Mouse (Mus musculus): Measurements from ENCODE around the gene Ush2a. TPM values are rescaled to one million over a fixed set of nuclear protein-coding genes. Genes with fewer than 3 reads are reported as not detected.
A peak's percentile ranks its signal among the peaks of the same experiment; 100 is the strongest.

Gene Ush2a
- total and polyA plus RNA-seq, 3 experiments = 0.11 TPM; not detected in 2

DNA sequence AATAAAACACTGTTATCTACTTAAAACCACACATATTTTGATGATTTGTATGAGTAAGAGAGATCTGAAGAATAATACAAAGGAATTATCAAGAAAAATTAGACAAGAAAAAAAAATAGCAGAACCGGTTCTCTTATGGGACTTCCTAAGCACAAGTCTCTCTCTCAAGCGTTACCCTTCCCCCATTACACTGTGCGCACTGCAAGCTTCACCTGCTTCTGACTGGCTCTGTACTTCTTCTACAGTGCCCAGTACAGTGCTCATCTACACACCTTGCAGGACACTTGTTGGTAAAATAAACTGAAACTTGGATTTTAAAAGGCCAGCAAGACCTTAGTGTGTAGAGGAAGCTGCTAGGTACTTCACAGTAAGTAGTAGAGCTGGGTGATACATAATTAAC lies 736.1 kb downstream of the Ush2a start:
- Histone ChIP-seq H3K27me3 (ENCODE audit: insufficient read depth, low read length) (no peaks in the 10 kb centered on the region), H3K4me1 (ENCODE audit: insufficient read depth, low read depth, low read length) (no peaks in the 10 kb centered on the region; the same call in 1 of the 2 replicates), H3K9me3 (replicated peaks) (no peaks in the 10 kb centered on the region), H3K36me3 (replicated peaks) (peaks cover 93% of the 10 kb centered on the region), H3K4me3 (ENCODE audit: low read depth, low read length) (no peak overlapping the region)
- DNase-seq (ENCODE audit: low spot score) (no peak), ATAC-seq (ENCODE audit: extremely low read depth, insufficient number of reproducible peaks, low FRiP score, poor library complexity, severe bottlenecking) (no peak)
- TF ChIP-seq CTCF (IDR thresholded peaks at IDR 0.05; ENCODE audit: low read depth, low read length) = no peak
- no peak for TF ChIP-seq TAL1 (conservative IDR thresholded peaks at IDR 0.05; ENCODE audit: low read depth, low read length)
- TF ChIP-seq GATA1 (IDR thresholded peaks at IDR 0.05; ENCODE audit: borderline replicate concordance, low read length) = no peak
- no peak for TF ChIP-seq GATA2 (IDR thresholded peaks at IDR 0.05; ENCODE audit: borderline replicate concordance, low read depth, low read length)
- TF ChIP-seq POLR2AphosphoS5 (IDR thresholded peaks at IDR 0.05; ENCODE audit: insufficient replicate concordance, low read depth, low read length) = no peak

DNA sequence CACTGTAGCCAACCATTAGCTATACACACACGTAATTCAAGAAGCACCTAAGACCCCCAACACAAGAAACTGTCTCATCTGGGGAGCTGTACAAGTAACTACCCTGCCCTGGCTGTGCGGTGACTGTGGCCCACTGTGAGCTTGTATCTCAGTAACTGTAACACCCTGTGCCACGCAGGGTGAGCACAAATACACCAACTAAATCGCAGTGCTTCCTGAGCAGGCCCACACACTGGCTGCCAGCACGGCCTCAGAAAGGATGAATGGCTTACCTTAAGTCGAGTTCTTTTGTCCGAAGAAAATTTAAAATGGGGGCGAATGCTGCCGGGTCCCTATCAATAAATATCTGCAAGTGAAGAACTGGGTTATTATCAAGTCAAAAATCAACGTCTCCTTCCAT lies 738.2 kb downstream of the Ush2a start:
- TF ChIP-seq TAL1 (conservative IDR thresholded peaks at IDR 0.05; ENCODE audit: low read depth, low read length) (no peak), GATA2 (IDR thresholded peaks at IDR 0.05; ENCODE audit: borderline replicate concordance, low read depth, low read length) (no peak), GATA1 (IDR thresholded peaks at IDR 0.05; ENCODE audit: borderline replicate concordance, low read length) (no peak), POLR2AphosphoS5 (IDR thresholded peaks at IDR 0.05; ENCODE audit: insufficient replicate concordance, low read depth, low read length) (no peak), CTCF (IDR thresholded peaks at IDR 0.05; ENCODE audit: low read depth, low read length) (no peak)
- ATAC-seq (ENCODE audit: extremely low read depth, insufficient number of reproducible peaks, low FRiP score, poor library complexity, severe bottlenecking) (no peak), DNase-seq (ENCODE audit: low spot score) (no peak)
- Histone ChIP-seq H3K36me3 (replicated peaks) (peaks cover 86% of the 10 kb centered on the region), H3K4me1 (ENCODE audit: insufficient read depth, low read depth, low read length) (peaks cover 8% of the 10 kb centered on the region), H3K4me3 (ENCODE audit: low read depth, low read length) (no peak overlapping the region), H3K27me3 (ENCODE audit: insufficient read depth, low read length) (no peaks in the 10 kb centered on the region), H3K9me3 (replicated peaks) (no peaks in the 10 kb centered on the region)

DNA sequence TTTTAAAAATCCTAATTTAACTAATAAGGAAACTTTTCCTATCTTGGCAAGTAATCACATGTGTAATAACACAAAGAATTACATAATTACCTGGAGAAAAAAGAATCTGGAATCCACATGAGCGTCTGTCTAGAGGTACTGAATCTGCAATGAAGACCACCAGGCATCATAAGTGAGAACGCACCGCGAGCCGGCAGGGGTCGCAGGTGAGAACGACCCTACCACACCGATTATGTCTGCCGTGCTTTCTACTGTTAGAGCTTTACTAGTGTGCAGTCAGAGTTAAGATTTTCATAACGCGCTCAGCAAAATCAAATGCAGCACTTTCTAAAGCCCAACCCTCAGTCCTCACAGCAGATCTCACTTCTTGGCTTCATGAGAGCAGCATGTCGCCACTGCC lies 740.0 kb downstream of the Ush2a start:
- Histone ChIP-seq H3K27me3 (ENCODE audit: insufficient read depth, low read length) (no peaks in the 10 kb centered on the region), H3K36me3 (replicated peaks) (peaks cover 80% of the 10 kb centered on the region), H3K4me3 (ENCODE audit: low read depth, low read length) (no peak overlapping the region), H3K4me1 (ENCODE audit: insufficient read depth, low read depth, low read length) (peaks cover 21% of the 10 kb centered on the region), H3K9me3 (replicated peaks) (no peaks in the 10 kb centered on the region)
- DNase-seq (ENCODE audit: low spot score) (no peak), ATAC-seq (ENCODE audit: extremely low read depth, insufficient number of reproducible peaks, low FRiP score, poor library complexity, severe bottlenecking) (no peak)
- TF ChIP-seq GATA1 (IDR thresholded peaks at IDR 0.05; ENCODE audit: borderline replicate concordance, low read length) (no peak), CTCF (IDR thresholded peaks at IDR 0.05; ENCODE audit: low read depth, low read length) (no peak), GATA2 (IDR thresholded peaks at IDR 0.05; ENCODE audit: borderline replicate concordance, low read depth, low read length) (no peak), POLR2AphosphoS5 (IDR thresholded peaks at IDR 0.05; ENCODE audit: insufficient replicate concordance, low read depth, low read length) (no peak), TAL1 (conservative IDR thresholded peaks at IDR 0.05; ENCODE audit: low read depth, low read length) (no peak)

DNA sequence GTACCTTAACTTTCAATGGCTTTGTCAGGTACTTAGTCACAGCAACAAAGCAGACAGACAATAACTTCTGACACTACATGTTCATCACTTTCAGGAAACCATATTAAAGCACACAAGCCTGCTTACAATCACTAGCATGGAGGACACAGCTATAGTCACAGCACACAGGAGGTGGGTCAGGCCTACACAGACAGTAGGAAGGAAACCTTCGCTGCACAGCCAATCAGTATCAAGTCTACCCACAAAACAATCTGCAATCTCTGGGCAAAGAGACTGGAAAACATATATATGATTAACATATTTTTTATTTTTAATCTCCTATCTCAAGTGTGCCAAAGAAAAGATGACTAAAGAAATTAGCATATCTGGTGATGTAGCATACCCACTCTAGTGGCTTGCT lies 743.0 kb downstream of the Ush2a start:
- Histone ChIP-seq H3K4me3 (ENCODE audit: low read depth, low read length) (no peak overlapping the region), H3K4me1 (ENCODE audit: insufficient read depth, low read depth, low read length) (peaks cover 29% of the 10 kb centered on the region), H3K27me3 (ENCODE audit: insufficient read depth, low read length) (no peaks in the 10 kb centered on the region), H3K9me3 (replicated peaks) (no peaks in the 10 kb centered on the region), H3K36me3 (replicated peaks) (peaks cover 52% of the 10 kb centered on the region)
- DNase-seq (ENCODE audit: low spot score) (no peak), ATAC-seq (ENCODE audit: extremely low read depth, insufficient number of reproducible peaks, low FRiP score, poor library complexity, severe bottlenecking) (no peak)
- TF ChIP-seq TAL1 (conservative IDR thresholded peaks at IDR 0.05; ENCODE audit: low read depth, low read length) = no peak
- TF ChIP-seq GATA2 (IDR thresholded peaks at IDR 0.05; ENCODE audit: borderline replicate concordance, low read depth, low read length) = no peak
- TF ChIP-seq CTCF (IDR thresholded peaks at IDR 0.05; ENCODE audit: low read depth, low read length) = no peak

DNA sequence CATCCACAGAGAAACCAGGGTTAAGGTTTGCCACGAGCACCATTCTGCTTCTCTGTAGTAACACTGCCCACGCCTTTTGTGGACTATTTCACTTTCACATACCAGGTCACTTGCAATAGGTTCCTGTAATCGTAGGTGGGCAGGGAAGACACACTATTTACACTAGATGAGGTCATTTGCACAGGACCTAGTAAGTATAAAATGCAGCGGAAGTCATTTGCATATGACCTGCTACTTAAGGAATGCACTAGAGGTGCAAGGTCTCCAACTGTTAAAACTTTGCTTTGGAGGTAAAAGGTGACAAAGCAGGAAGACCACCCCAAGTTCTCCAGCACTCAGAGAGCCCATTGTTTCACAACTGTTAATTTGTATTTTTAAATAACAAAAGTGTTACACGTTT lies 744.4 kb downstream of the Ush2a start:
- no peak for DNase-seq (ENCODE audit: low spot score)
- TF ChIP-seq GATA2 (IDR thresholded peaks at IDR 0.05; ENCODE audit: borderline replicate concordance, low read depth, low read length) = no peak
- TF ChIP-seq POLR2AphosphoS5 (IDR thresholded peaks at IDR 0.05; ENCODE audit: insufficient replicate concordance, low read depth, low read length) = no peak
- TF ChIP-seq CTCF (IDR thresholded peaks at IDR 0.05; ENCODE audit: low read depth, low read length) = no peak
- no peak for TF ChIP-seq TAL1 (conservative IDR thresholded peaks at IDR 0.05; ENCODE audit: low read depth, low read length)
- TF ChIP-seq GATA1 (IDR thresholded peaks at IDR 0.05; ENCODE audit: borderline replicate concordance, low read length) = no peak
- Histone ChIP-seq H3K36me3 (replicated peaks) (peaks cover 38% of the 10 kb centered on the region), H3K4me3 (ENCODE audit: low read depth, low read length) (no peak overlapping the region; the same call in 1 of the 2 replicates), H3K4me1 (ENCODE audit: insufficient read depth, low read depth, low read length) (peaks cover 29% of the 10 kb centered on the region), H3K27me3 (ENCODE audit: insufficient read depth, low read length) (no peaks in the 10 kb centered on the region), H3K9me3 (replicated peaks) (no peaks in the 10 kb centered on the region)
- no peak for ATAC-seq (ENCODE audit: extremely low read depth, insufficient number of reproducible peaks, low FRiP score, poor library complexity, severe bottlenecking)

DNA sequence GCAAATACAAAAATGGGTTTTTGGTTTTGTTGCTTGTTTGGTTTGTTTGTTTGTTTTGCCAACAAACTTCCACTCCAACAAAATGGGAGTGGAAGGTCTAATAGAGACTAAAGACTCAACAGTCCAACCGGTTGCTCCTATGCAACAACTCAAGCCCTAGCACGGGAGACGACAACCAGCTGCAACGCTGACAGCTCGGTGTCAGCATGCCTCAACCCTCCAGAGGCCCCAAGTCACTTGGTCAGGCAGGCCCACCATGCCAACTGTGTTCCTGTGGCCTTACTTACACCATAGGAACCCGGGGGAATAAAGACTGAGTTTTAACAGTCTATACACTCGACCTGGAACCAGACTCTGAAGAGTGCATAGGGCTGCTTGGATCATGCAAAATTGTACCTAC lies 745.0 kb downstream of the Ush2a start:
- H3K9me3 ChIP-seq (replicated peaks) = no peaks in the 10 kb centered on the region

More for the DNA sequence above, 745.0 kb downstream of the Ush2a start:
- Histone ChIP-seq H3K4me3 (ENCODE audit: low read depth, low read length) (peak overlapping the region; percentile 100), H3K36me3 (replicated peaks) (peaks cover 36% of the 10 kb centered on the region), H3K27me3 (ENCODE audit: insufficient read depth, low read length) (no peaks in the 10 kb centered on the region), H3K4me1 (ENCODE audit: insufficient read depth, low read depth, low read length) (peaks cover 29% of the 10 kb centered on the region)
- DNase-seq (ENCODE audit: low spot score) (peak; percentile 40), ATAC-seq (ENCODE audit: extremely low read depth, insufficient number of reproducible peaks, low FRiP score, poor library complexity, severe bottlenecking) (no peak)
- TF ChIP-seq TAL1 (conservative IDR thresholded peaks at IDR 0.05; ENCODE audit: low read depth, low read length) = no peak
- TF ChIP-seq GATA2 (IDR thresholded peaks at IDR 0.05; ENCODE audit: borderline replicate concordance, low read depth, low read length) = no peak
- TF ChIP-seq GATA1 (IDR thresholded peaks at IDR 0.05; ENCODE audit: borderline replicate concordance, low read length) = no peak
- no peak for TF ChIP-seq POLR2AphosphoS5 (IDR thresholded peaks at IDR 0.05; ENCODE audit: insufficient replicate concordance, low read depth, low read length)
- no peak for TF ChIP-seq CTCF (IDR thresholded peaks at IDR 0.05; ENCODE audit: low read depth, low read length)
